Mouse (Mus musculus) left cerebral cortex, postnatal 14 days (tissue): ENCODE results near the gene Jup. TPM values are rescaled to one million over a fixed set of nuclear protein-coding genes. Genes with fewer than 3 reads are reported as not detected.
A peak's percentile ranks its signal among the peaks of the same experiment; 100 is the strongest.

Source experiments
- DNase-seq, 2 experiments: peaks; one replicate each; pipeline ENCODE4 v3.0.0; 2021 to 2022; ENCODE audit warnings: low spot score in 2 of 2, mixed read lengths in 1 of 2
- intact Hi-C: fragments of 180-260 bp; cut with DNase I; formaldehyde crosslinking; loops from one replicate; pipeline ENCODE4 v1.15.1; 2025
- long read RNA-seq, 2 experiments: library from polyadenylated mRNA; stranded (forward); transcript quantifications; one replicate each; pipeline ENCODE4 v2.0.0; 2021
- total RNA-seq, 2 experiments: library from RNA; stranded (reverse); gene quantifications; 2 replicates each; pipeline ENCODE4 v1.2.3; 2021

Gene Jup
- 10 to 100 TPM; 38.1 to 49.8 TPM for total RNA-seq
- long read RNA-seq, experiment 1, transcript Jup-201 (14 exons, 3,205 nt) = major isoform, 10 of 24 reads
- long read RNA-seq, experiment 1, partial matches to known transcripts = 3 of 24 reads
- long read RNA-seq, experiment 1, other reads (novel, unspliced or antisense) = 10 of 24 reads
- long read RNA-seq, experiment 2, transcript Jup-201 (14 exons, 3,205 nt) = major isoform, 8 of 14 reads
- long read RNA-seq, experiment 2, partial matches to known transcripts = 0 of 14 reads
- long read RNA-seq, experiment 2, other reads (novel, unspliced or antisense) = 5 of 14 reads

DNA sequence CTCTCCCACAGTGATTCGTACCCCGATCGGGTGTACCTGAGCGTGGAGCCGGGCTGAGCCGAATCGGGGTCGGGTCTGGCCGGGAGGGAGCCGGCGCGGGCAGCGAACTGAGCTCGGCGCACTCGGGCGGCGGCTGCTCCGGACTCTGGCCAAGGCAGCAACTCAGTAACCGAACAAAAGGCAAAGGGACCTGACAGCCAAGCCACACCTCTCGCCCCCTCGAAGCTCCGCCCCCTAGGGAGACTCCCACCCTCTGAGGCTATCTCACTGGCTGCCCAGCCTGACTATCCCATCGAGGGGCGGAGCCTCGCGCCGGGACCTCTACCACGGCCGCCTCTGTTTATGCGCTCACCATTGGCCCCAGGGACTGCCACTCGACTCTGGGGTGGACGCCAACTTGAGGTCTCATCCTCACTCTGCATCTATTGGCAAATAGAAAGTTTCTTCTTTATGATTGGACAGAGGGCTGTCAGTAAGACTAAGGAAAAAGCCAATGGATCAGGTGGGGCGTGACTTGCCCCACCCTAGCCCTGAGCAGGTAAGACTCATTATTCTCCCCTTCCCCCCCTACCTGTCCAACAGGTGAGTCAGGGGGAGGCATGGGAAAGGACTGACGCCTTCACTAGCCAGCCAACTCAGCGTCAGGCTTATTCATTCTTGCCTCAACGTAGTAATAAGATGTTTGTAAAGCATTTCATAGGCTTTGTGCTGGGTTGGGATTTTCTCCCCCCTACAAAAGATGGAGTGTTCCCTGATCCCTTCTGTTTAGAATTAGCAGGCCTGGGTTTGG is at the start of gene Jup:
TSS of gene Jup (minus strand) at position 164 of the 790 bp plus-strand sequence.
- intact Hi-C loops = no loop called here
- DNase-seq = peak; percentile 100

DNA sequence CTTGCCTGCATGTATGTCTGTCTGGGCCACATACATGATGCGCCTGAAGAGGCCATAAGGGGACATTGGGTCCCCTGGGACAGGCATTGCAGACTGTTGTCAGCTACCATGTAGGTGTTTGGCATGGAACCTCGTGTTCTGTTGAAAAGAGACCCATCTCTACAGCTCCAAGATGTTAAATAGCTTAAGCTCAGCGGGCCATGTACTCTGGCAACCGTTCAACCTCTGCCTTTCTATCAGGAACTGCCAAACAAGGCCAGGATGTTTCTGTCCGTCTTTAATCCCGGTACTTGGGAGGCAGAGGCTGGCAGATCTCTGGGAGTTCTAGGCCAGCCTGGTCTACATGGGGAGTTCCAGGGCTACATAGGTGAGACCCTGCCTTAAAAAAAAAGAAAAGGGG is 45.1 kb upstream of the Jup start:
- intact Hi-C loops = no loop called here
- no peak for DNase-seq

- DNase-seq = no peak
- intact Hi-C loops = no loop called here
Measured at GRCm38 (mm10) chr11:100441797-100442196, 44.2 kb upstream of the Jup start, which contains the start of the genes Nt5c3b and Klhl10. Gene Nt5c3b (minus strand): TSS chr11:100441808. Gene Klhl10 (plus strand): TSS chr11:100441917.

GRCm38 (mm10) chr11:100440691-100441522 is 43.3 kb upstream of the Jup start:
- intact Hi-C loops = no loop called here
- peak; percentile 82 to 85 for DNase-seq

DNA sequence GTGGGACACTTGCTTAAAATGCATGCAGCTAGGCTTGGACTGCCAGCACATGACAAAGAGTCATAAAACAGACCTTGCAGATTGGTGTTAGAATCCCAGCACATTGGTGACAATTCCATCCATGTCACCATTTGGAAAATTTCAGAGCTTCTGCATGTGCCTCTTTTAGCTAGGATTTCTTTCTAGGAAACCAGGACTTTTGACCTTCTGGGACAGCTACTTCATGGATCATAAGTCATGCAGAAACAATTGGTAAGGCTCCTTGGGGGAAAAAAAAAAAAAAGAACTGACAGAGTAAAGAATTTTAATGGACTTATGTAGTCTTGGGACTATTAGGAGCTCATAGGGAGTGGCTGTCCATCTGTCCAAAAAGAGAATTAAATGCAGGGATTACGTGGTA is 40.3 kb upstream of the Jup start:
- intact Hi-C loops = no loop called here
- no peak for DNase-seq

DNA sequence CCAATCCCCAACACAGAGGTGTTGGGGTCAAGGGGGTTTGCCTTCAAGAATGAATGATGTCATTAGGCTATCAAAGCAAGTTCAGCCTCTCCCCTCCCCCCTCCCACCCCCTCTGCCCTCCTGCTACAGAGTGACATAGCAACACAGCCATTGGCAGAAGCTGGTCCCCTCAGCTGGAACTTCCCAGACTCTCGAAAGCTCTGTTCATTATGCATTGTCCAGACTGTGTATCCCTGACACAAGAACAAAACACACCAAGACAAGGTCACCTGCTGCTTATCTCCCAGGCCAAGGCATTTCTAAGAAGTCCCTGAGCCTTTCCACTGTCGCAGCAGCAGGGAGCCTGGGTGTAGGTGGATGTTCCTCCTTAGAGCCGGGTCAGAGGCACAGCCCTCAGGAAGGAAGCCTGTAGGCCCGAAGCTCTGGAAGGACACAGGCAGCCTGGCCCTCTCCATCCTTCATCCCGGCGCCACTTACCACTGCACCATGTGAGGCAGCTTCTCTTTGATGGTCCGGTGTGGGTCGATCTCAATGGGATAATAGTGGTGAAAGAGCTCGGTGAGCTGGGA is 38.2 kb upstream of the Jup start:
- intact Hi-C loops = no loop called here
- DNase-seq = no peak

GRCm38 (mm10) chr11:100432002-100432401 is 34.4 kb upstream of the Jup start:
- intact Hi-C loops = no loop called here
- no peak for DNase-seq

DNA sequence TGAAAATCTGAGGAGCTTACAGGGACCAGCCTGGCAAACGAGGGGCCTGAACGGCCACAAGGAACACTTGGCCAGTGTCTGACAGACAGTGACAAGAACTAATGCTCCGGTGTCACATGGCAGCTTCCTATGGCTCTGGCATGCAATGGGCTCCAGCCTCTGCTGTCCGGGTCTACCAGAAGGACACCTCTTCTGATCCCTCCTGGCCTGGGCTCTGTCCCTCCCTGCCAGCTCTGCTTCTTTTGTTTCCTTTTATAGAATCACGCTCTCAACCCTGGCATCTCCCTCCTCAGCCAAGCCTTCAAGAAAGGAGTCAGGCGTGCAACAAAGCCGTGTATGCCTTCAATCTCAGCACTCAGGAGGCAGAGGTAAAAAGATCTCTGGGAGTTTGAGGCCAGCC is 32.5 kb upstream of the Jup start:
- no peak for DNase-seq
- intact Hi-C loops = no loop called here

GRCm38 (mm10) chr11:100428612-100429199 is 31.1 kb upstream of the Jup start:
- intact Hi-C loops = loop anchor here (5.0 kb wide), 1 partner anchor 44 kb away; the partner anchor contains the start of gene Klhl11
- no peak for DNase-seq

GRCm38 (mm10) chr11:100426820-100427219 is 29.3 kb upstream of the Jup start:
- intact Hi-C loops = loop anchor here (5.0 kb wide), 1 partner anchor 45 kb away; the partner anchor contains the start of gene Klhl11
- DNase-seq = no peak

DNA sequence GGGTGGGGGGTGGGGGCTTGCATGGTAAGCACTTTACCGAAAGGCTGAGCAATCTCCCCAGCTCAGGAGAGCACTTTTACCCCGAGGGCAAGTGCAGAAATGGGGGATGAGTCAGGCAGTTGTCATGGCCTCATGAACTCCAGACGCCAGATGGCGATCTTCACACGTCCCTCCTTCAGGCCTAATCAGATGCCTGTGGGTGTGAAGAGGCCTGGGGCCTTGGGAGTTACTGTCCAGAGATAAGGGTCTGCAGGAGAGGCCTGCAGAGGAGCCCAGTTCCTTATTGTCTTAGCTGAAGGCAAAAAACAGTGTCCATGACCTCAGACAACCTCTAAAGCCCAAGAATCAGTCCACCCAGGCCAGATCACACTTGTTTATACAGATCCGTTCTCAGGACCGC is 28.3 kb upstream of the Jup start:
- DNase-seq = peak; percentile 70 to 75
- intact Hi-C loops = loop anchor here (5.0 kb wide), 1 partner anchor 46 kb away; the partner anchor contains the start of gene Klhl11

GRCm38 (mm10) chr11:100423836-100424235 is 26.3 kb upstream of the Jup start:
- intact Hi-C loops = no loop called here
- no peak for DNase-seq

DNA sequence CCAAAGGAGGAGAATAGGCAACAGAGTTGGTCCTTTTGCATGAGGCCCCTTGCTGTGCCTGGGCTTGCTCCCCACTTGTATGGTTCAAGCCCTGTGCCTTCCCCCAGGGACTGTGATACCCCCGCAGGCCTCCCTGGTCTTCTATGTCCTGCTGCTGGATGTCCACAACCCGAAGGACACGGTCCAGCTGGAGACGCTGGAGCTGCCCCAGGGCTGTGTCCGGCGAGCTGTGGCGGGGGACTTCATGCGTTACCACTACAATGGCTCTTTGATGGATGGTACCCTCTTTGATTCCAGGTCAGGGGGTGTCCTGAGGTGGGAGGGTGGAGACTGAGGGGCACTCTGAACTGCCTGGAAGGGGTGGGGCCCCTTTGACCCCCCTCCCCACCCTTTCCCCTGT is 24.0 kb upstream of the Jup start:
- DNase-seq = no peak
- intact Hi-C loops = no loop called here

DNA sequence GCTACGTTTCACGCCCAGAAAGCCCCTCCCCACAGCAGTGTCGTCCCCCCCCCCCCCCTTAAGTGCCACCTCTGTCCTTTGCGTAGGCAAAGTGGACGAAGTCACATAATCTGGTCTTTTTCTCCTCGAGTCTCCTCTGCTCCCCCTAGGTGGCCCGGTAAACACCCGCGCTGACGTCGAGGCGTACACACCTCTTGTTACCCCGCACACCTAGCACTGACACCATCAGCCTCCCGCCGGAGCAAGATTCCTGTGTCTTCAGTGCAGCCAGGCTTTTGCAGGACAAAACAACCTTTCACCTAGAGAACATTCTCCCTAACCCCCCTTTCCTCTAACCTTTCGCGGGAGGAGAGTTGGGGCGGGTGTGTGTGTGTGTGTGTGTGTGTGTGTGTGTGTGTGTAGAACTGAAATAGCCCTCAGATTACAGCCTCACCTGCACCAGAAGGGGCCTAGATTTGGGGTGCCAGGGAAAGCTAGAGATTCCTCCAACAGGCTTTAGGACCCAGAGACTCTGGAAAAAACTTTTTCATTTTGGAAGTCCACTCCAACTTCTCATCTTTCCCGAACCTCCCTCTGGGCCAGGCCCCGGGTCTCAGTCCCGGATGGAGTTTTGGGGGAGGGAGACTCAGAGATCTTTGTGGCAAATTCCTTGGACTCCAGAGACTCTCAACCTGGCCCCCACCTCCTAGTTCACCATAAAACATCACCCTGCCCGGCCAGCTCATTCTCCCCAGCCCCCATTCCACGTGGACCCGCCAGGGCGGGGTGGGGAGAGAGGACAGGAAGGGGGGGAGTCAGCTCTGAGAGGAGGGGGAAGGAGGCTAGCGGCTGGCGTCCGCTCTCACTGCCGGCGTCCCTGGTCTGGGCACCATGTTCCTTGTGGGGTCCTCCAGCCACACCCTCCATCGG is 17.6 kb upstream of the Jup start, which contains the start of gene Fkbp10:
TSS of gene Fkbp10 (plus strand) at position 784 of the 909 bp plus-strand sequence.
- DNase-seq = no peak
- intact Hi-C loops = no loop called here

GRCm38 (mm10) chr11:100414021-100414913 is 16.7 kb upstream of the Jup start, which contains the start of gene P3h4:
Gene P3h4 (minus strand): TSS chr11:100414836.
- peak; percentile 66 to 76 for DNase-seq
- intact Hi-C loops = no loop called here

- intact Hi-C loops = no loop called here
Measured at GRCm38 (mm10) chr11:100413541-100413940, 16.0 kb upstream of the Jup start.

GRCm38 (mm10) chr11:100411736-100412135 is 14.2 kb upstream of the Jup start:
- intact Hi-C loops = no loop called here
- no peak for DNase-seq

More at GRCm38 (mm10) chr11:100413541-100413940, 16.0 kb upstream of the Jup start:
- DNase-seq = no peak
